Mouse (Mus musculus) ES-Bruce4 (cell line): ENCODE measurements around the gene Efcab12. TPM values are rescaled to one million over a fixed set of nuclear protein-coding genes. Genes with fewer than 3 reads are reported as not detected.

Experiments used
- H3K27ac ChIP-seq: 2 replicates; pipeline ENCODE4 v1.5.1; 2012; ENCODE audit warnings: low read length, inconsistent platforms; ENCODE audit not compliant: insufficient read depth
- H3K27me3 ChIP-seq: 2 replicates; pipeline ENCODE4 v1.6.1; 2012; ENCODE audit warnings: mild to moderate bottlenecking, low read length, inconsistent platforms; ENCODE audit not compliant: control insufficient read depth, poor library complexity, insufficient read depth, severe bottlenecking
- H3K36me3 ChIP-seq: 2 replicates; pipeline ENCODE4 v1.6.1; 2012; ENCODE audit warnings: inconsistent platforms, mild to moderate bottlenecking, low read length, moderate library complexity; ENCODE audit not compliant: control insufficient read depth, poor library complexity, insufficient read depth, severe bottlenecking
- H3K4me1 ChIP-seq: one replicate; pipeline ENCODE4 v1.8.1; 2011; ENCODE audit warnings: low read length; ENCODE audit not compliant: control insufficient read depth, insufficient read depth
- H3K4me3 ChIP-seq: 2 replicates; pipeline ENCODE4 v1.5.1; 2011; ENCODE audit warnings: low read depth, mild to moderate bottlenecking, low read length
- H3K9ac ChIP-seq: 2 replicates; pipeline ENCODE4 v1.6.1; 2012; ENCODE audit warnings: low read depth, mild to moderate bottlenecking, inconsistent platforms; ENCODE audit not compliant: poor library complexity, severe bottlenecking
- H3K9me3 ChIP-seq: replicated peaks from 2 replicates; pipeline ENCODE4 v1.6.1; 2012; ENCODE audit warnings: mild to moderate bottlenecking, low read length, inconsistent platforms; ENCODE audit not compliant: control insufficient read depth, poor library complexity, insufficient read depth, severe bottlenecking
- CTCF ChIP-seq: IDR thresholded peaks from one replicate; pipeline ENCODE4 v1.8.1; 2011; ENCODE audit warnings: low read depth, low read length
- EP300 ChIP-seq: IDR thresholded peaks from 2 replicates; pipeline ENCODE4 v1.6.1; 2011; ENCODE audit warnings: low read depth, low read length; ENCODE audit not compliant: insufficient read depth
- POLR2A ChIP-seq: IDR thresholded peaks from one replicate; pipeline ENCODE4 v1.8.1; 2011; ENCODE audit warnings: low read length; ENCODE audit not compliant: insufficient read depth
- polyA plus RNA-seq: library from polyadenylated mRNA; stranded (reverse); fragments of >200 nt; gene quantifications from 2 replicates; pipeline ENCODE4 v1.2.4, GENCODE M21; 2011; ENCODE audit warnings: low read depth; ENCODE audit not compliant: missing spikeins, insufficient read depth, insufficient read length

The Efcab12 gene
- polyA plus RNA-seq, 1 experiment, result 1.1 TPM

DNA sequence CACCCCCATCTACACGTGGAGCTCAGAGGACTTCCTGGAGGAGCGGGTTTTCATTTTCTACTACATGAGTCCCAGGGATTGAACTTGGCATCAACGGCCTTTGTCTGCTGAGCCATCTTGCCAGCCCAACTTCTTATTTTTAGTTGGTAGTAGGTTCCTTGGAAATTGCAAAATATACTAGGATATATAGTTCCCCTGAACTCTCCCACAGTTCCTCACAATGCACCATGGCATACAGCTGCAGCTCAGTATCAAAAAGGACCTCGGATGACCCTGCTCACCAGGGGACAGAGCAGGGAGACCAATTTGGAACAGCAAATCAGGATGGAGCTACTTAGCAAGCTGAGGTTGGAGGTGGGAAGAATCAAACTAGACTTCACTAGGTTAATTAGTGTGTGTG lies 23.2 kb downstream of the Efcab12 start:
- Histone ChIP-seq H3K36me3 (no peaks in the 10 kb centered on the region), H3K27me3 (no peaks in the 10 kb centered on the region), H3K27ac (no peak overlapping the region), H3K9ac (no peak overlapping the region), H3K4me1 (no peaks in the 10 kb centered on the region), H3K4me3 (no peak overlapping the region), H3K9me3 (no peaks in the 10 kb centered on the region)
- TF ChIP-seq EP300 (no peak), CTCF (no peak), POLR2A (no peak)

- H3K9ac ChIP-seq, result no peak overlapping the region
- no peak overlapping the region for H3K4me3 ChIP-seq
- H3K27me3 ChIP-seq, result no peaks in the 10 kb centered on the region
- no peaks in the 10 kb centered on the region for H3K36me3 ChIP-seq
- H3K4me1 ChIP-seq, result no peaks in the 10 kb centered on the region
- no peak overlapping the region for H3K27ac ChIP-seq
- TF ChIP-seq CTCF (peak; percentile 80), EP300 (no peak), POLR2A (no peak)
- H3K9me3 ChIP-seq, result no peaks in the 10 kb centered on the region
Measured at GRCm38 (mm10) chr6:115814104-115814503, 24.1 kb downstream of the Efcab12 start.

DNA sequence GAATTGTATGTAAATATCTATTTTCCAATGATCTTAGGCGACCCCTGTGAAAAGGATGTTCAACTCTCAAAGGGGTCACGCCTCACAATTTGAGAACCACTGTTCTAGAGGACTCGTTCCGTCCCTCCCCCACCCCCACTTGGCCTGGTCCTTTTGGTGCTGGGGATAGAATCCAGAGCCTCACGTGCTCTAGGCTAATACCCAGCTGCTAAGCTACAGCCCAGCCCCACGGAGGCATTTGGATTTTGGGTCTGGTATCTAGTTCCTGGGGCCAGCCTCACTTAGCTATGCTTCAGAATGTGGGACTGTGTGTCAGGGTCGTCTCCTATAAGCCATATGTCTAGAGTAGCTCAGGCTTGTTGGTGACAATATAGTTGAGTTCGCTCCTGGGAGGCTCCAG lies 26.6 kb downstream of the Efcab12 start:
- Histone ChIP-seq H3K9me3 (no peaks in the 10 kb centered on the region), H3K4me1 (no peaks in the 10 kb centered on the region), H3K9ac (no peak overlapping the region), H3K27me3 (no peaks in the 10 kb centered on the region), H3K27ac (no peak overlapping the region), H3K4me3 (no peak overlapping the region), H3K36me3 (peaks cover 14% of the 10 kb centered on the region)
- TF ChIP-seq EP300 (no peak), POLR2A (no peak), CTCF (no peak)

DNA sequence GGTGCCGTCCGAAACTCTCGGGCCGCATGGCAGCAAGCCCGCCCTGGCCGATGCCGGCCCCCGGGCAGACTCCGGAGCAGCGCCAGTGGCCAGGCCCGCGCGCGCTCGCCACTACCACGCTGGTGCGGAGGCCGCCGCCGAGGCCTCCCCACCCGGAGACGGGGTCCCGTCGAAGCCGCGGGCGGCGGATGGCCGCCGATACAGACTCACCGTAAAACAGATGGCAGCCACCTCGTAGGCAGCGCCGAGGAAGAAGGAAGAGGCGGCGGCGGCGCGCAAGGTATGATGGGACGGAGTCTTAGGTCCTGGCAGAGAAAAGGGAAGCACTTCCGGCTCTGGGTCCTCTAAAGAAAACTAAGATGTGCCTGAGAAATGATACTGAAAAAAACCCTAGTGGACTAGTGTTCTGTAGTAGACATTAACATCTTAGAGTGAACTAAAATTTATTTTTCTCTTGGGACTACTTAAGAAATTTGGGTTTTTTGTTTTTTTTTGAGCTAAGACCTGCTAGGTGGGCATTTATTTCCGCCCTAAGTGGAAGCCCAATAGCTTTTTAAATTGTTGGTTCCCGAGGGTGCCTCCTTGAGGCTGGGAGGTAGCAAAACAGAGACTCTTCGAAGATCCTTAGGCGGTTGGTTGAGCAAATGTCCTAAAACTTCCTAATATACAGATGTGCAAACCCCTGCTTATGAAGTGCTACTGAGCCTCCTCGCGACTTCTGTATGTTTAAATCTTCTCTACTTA lies 29.6 kb downstream of the Efcab12 start, which contains the start of gene Rpl32:
Gene Rpl32 (minus strand): TSS at position 260 of the 744 bp plus-strand sequence.
- H3K9ac ChIP-seq, result peak within 1 kb of the TSS; percentile 95
- H3K36me3 ChIP-seq, result peaks cover 35% of the 10 kb centered on the region
- H3K27me3 ChIP-seq, result no peaks in the 10 kb centered on the region
- peak within 1 kb of the TSS; percentile 79 for H3K27ac ChIP-seq
- TF ChIP-seq POLR2A, result peak; percentile 55
- TF ChIP-seq CTCF, result no peak
- TF ChIP-seq EP300, result no peak
- H3K9me3 ChIP-seq, result no peaks in the 10 kb centered on the region
- no peaks in the 10 kb centered on the region for H3K4me1 ChIP-seq
- H3K4me3 ChIP-seq, result peak within 1 kb of the TSS; percentile 90

GRCm38 (mm10) chr6:115808196-115808487 lies 30.1 kb downstream of the Efcab12 start:
- Histone ChIP-seq H3K4me1 (no peaks in the 10 kb centered on the region), H3K4me3 (peak overlapping the region; percentile 90), H3K27ac (peak overlapping the region; percentile 79), H3K9me3 (no peaks in the 10 kb centered on the region), H3K27me3 (no peaks in the 10 kb centered on the region), H3K9ac (peak overlapping the region; percentile 95), H3K36me3 (peaks cover 35% of the 10 kb centered on the region)
- TF ChIP-seq POLR2A (no peak), EP300 (no peak), CTCF (no peak)

DNA sequence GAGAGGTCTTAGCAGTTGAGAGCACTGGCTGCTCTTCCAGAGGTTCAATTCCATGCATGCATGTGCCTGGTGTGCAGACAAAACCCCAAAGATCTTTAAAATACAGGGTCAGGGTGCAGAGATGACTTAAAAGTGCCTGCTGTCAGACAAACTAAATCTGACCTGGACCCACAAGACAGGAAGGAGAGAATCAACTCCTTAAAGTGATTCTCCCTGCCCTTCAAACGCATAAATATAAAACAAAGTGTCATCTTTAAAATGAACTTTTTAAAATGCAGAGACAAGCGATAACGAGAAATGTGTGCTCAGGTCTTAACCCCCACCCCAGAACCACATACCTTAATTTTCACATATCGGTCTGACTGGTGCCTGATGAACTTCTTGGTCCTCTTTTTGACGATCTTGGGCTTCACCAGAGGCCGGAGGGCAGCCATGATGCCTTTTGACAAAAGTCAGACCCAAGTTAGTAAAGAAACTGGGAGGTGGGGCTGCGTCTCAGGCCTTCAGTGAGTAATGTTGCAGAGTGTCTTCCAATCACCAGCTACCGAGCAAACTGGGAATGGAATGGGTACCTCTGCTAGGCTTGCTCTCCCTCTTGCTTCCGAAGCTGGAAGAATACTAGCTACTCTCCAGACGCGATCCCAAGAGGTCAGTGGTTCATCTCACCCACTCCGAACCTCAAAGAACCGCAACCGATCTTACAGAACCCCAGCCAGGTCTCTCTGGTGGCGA lies 30.6 kb downstream of the Efcab12 start:
- Histone ChIP-seq H3K27ac (peak overlapping the region; percentile 79), H3K4me1 (no peaks in the 10 kb centered on the region), H3K4me3 (peak overlapping the region; percentile 90), H3K27me3 (no peaks in the 10 kb centered on the region), H3K9me3 (no peaks in the 10 kb centered on the region), H3K9ac (peak overlapping the region; percentile 95), H3K36me3 (peaks cover 35% of the 10 kb centered on the region)
- TF ChIP-seq POLR2A, result no peak
- no peak for TF ChIP-seq CTCF
- TF ChIP-seq EP300, result no peak
